Mouse (Mus musculus): ENCODE measurements at regions not wholly inside any gene's neighbourhood (a gene's known extent, or its start where the extent isn't known, plus 50 kb on each side); places are given as distances from the start of the nearest gene placed in this dataset.

- no peak overlapping the region for H3K9ac ChIP-seq (ENCODE audit: low read depth, low read length)
- H3K4me1 ChIP-seq (ENCODE audit: control insufficient read depth, insufficient read depth, low read depth, low read length), result no peaks in the 10 kb centered on the region
- H3K4me2 ChIP-seq (ENCODE audit: low read length), result no peak overlapping the region
- H3K36me3 ChIP-seq (ENCODE audit: control insufficient read depth, insufficient read depth, low read length), result no peaks in the 10 kb centered on the region
- no peaks in the 10 kb centered on the region for H3K9me3 ChIP-seq (ENCODE audit: control insufficient read depth, low read length)
- no peaks in the 10 kb centered on the region for H3K27me3 ChIP-seq (replicated peaks; ENCODE audit: control insufficient read depth, insufficient read depth, low read length)
- no peak for ATAC-seq
- H3K4me3 ChIP-seq (ENCODE audit: low read length), result no peak overlapping the region
- no peak overlapping the region for H3K27ac ChIP-seq (ENCODE audit: low read depth, low read length)
- WGBS, result 74% methylated on average over 2 of the region's 2 CpGs
These were observed 60.2 kb upstream of the Cd34 start for GRCm38 (mm10) chr1:194878440-194878839.

DNA sequence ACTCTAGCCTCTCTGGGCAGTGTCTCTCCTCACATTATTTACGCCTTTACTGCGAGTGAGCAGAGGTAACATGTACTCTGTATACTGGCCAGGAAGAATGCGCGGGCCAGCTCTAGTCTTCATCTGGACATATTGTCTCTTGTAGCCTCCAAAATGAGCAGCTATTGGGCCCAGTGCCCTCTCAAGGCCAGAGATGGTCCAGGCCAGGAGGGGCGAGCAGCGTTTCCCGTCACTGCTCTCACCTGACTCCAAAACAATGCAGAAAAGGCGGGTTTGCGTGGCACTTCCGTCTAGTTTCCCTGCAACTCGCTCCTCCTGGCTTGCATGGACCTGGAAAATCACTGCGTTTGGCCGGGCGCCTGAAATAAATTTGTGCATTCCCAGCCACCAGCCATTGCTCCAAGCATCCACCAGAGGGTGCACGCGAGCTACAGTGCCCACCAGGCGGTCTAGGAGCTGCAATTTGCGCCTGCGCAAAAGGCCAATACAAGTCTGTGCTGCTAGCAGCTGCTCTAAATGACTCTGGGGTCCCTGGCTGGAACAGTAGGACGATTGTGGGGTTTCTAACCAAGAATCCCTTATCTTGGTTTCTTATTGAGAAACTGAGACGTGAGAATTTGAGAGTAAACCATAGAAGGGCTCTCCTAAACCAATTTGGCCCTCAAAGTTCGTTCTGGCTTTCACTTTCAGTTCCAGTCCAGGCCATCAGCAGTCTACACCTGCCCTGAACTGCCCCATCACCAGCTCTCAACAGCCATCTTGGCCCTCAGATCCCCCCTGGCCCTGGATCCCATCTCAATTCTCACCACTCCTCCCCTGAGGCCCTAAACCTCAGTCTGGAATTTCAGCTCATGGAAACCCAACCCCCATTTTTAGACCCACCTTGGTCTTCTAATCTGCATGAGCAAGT lies 59.0 kb upstream of the Cd34 start:
- no peak overlapping the region for H3K4me3 ChIP-seq (ENCODE audit: low read length)
- no peaks in the 10 kb centered on the region for H3K27me3 ChIP-seq (replicated peaks; ENCODE audit: control insufficient read depth, insufficient read depth, low read length)
- H3K27ac ChIP-seq (ENCODE audit: low read depth, low read length), result no peak overlapping the region
- no peaks in the 10 kb centered on the region for H3K4me1 ChIP-seq (ENCODE audit: control insufficient read depth, insufficient read depth, low read depth, low read length)
- H3K9me3 ChIP-seq (ENCODE audit: control insufficient read depth, low read length), result no peaks in the 10 kb centered on the region
- H3K4me2 ChIP-seq (ENCODE audit: low read length), result peak overlapping the region; percentile 35; the same call in 1 of the 2 replicates
- WGBS, result 22% methylated on average over 22 of the region's 22 CpGs
- no peaks in the 10 kb centered on the region for H3K36me3 ChIP-seq (ENCODE audit: control insufficient read depth, insufficient read depth, low read length)
- no peak overlapping the region for H3K9ac ChIP-seq (ENCODE audit: low read depth, low read length)
- ATAC-seq, result peak; percentile 85

DNA sequence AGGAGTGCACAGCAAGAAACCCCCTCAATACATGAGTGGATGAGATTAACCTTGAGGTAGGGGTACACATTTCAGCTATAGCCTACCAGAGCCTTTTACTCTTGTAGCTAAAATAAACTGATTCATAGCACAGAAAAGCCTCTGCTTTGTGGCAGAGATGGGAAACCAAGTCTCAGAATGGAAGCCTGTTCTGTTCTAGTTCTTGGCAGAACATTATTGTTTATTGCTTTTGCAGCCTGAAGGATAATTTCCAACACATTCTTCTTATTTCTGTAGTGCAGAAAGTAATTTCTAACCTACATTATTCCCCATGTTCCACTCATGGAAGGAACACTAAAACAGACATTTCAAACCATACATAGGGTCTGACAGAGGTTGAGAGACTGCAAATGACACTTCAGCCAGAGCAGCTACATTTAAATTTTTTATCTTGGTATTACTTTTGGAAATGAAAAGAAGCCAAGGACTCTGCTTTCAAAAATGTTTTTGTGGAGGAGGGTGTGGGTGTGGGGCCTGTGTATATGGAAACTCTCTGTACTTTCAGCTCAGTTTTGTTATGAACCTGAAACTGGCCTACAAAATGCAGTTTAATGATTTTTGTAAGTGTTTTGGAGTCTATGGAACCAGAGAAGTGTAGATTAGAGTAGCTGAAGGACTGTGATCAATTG lies 56.9 kb upstream of the Cd34 start:
- no peaks in the 10 kb centered on the region for H3K36me3 ChIP-seq (ENCODE audit: control insufficient read depth, insufficient read depth, low read length)
- no peaks in the 10 kb centered on the region for H3K27me3 ChIP-seq (replicated peaks; ENCODE audit: control insufficient read depth, insufficient read depth, low read length)
- no peak overlapping the region for H3K4me2 ChIP-seq (ENCODE audit: low read length)
- H3K4me3 ChIP-seq (ENCODE audit: low read length), result no peak overlapping the region
- no peaks in the 10 kb centered on the region for H3K4me1 ChIP-seq (ENCODE audit: control insufficient read depth, insufficient read depth, low read depth, low read length)
- ATAC-seq, result no peak
- H3K27ac ChIP-seq (ENCODE audit: low read depth, low read length), result no peak overlapping the region
- no peak overlapping the region for H3K9ac ChIP-seq (ENCODE audit: low read depth, low read length)
- H3K9me3 ChIP-seq (ENCODE audit: control insufficient read depth, low read length), result no peaks in the 10 kb centered on the region

DNA sequence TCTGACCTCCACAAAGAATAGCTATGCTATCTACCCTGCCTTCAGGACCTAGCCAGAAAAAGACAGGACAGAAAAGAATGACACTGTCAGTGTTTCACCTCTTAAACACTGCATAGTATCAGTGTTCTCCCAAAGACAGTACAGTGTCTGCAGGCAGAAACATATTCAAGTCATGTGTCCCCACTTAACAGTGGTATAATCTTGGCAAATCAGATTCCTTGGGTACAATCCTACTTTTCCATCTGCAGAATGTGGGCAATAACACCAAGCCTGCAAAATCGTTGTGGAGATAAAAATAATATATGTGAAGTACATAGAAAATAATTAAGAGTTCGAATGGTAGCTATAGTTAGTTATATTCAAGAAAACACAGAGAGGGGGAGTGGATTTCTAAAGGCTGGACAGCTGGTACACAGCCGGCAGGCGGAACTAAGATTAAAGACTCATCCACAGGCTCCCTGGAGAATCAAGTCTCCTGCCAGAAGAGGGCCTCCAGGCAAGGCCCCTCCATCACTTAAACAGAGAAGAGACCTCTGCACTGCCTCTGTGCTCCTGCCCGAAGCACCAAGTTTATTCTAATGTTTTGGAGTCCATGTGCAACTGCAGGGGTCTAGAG lies 53.4 kb upstream of the Cd34 start:
- no peak overlapping the region for H3K4me2 ChIP-seq (ENCODE audit: low read length)
- ATAC-seq, result no peak
- H3K27ac ChIP-seq (ENCODE audit: low read depth, low read length), result no peak overlapping the region
- H3K4me1 ChIP-seq (ENCODE audit: control insufficient read depth, insufficient read depth, low read depth, low read length), result no peaks in the 10 kb centered on the region
- no peak overlapping the region for H3K4me3 ChIP-seq (ENCODE audit: low read length)
- H3K9ac ChIP-seq (ENCODE audit: low read depth, low read length), result no peak overlapping the region
- WGBS, result 50% methylated on average over 5 of the region's 5 CpGs
- no peaks in the 10 kb centered on the region for H3K27me3 ChIP-seq (replicated peaks; ENCODE audit: control insufficient read depth, insufficient read depth, low read length)
- no peaks in the 10 kb centered on the region for H3K36me3 ChIP-seq (ENCODE audit: control insufficient read depth, insufficient read depth, low read length)
- H3K9me3 ChIP-seq (ENCODE audit: control insufficient read depth, low read length), result no peaks in the 10 kb centered on the region

- no peak overlapping the region for H3K27ac ChIP-seq (ENCODE audit: low read depth, low read length)
- WGBS, result 73% methylated on average over 5 of the region's 5 CpGs
- no peak overlapping the region for H3K4me2 ChIP-seq (ENCODE audit: low read length)
- H3K9ac ChIP-seq (ENCODE audit: low read depth, low read length), result no peak overlapping the region
- 0 out of 2 replicates have a peak, but pooled peaks have one; percentile 54 for ATAC-seq
- H3K9me3 ChIP-seq (ENCODE audit: control insufficient read depth, low read length), result no peaks in the 10 kb centered on the region
- no peaks in the 10 kb centered on the region for H3K4me1 ChIP-seq (ENCODE audit: control insufficient read depth, insufficient read depth, low read depth, low read length)
- H3K4me3 ChIP-seq (ENCODE audit: low read length), result no peak overlapping the region
- no peaks in the 10 kb centered on the region for H3K36me3 ChIP-seq (ENCODE audit: control insufficient read depth, insufficient read depth, low read length)
- H3K27me3 ChIP-seq (replicated peaks; ENCODE audit: control insufficient read depth, insufficient read depth, low read length), result no peaks in the 10 kb centered on the region
These were observed 52.9 kb upstream of the Cd34 start for GRCm38 (mm10) chr1:194885687-194886077.

Measured in hindbrain, embryonic 16.5 days (tissue).